Mouse (Mus musculus): Measurements from ENCODE around the gene Gm14409.
"Not testable (repeated sequence)": the region's sequence is repeated elsewhere in the genome, so short reads cannot be mapped to it uniquely, and the experiment has no call there.

The Gm14409 gene

GRCm38 (mm10) chr2:177266936-177267335 lies at the start of gene Gm14409:
Gene Gm14409, minus strand, starts transcription at chr2:177267036.
- CTCF ChIA-PET = not testable (repeated sequence)

- CTCF ChIA-PET = not testable (repeated sequence)
Observed at GRCm38 (mm10) chr2:177309627-177310026, 42.8 kb upstream of the Gm14409 start.

GRCm38 (mm10) chr2:177304980-177305379 lies 38.1 kb upstream of the Gm14409 start:
- CTCF ChIA-PET = not testable (repeated sequence)

GRCm38 (mm10) chr2:177283701-177284100 lies 16.9 kb upstream of the Gm14409 start:
- CTCF ChIA-PET = not testable (repeated sequence)

- CTCF ChIA-PET = not testable (repeated sequence)
Observed at GRCm38 (mm10) chr2:177277754-177278153, 10.9 kb upstream of the Gm14409 start.

- CTCF ChIA-PET = not testable (repeated sequence)
Observed at GRCm38 (mm10) chr2:177272237-177272636, 5.4 kb upstream of the Gm14409 start.

GRCm38 (mm10) chr2:177247449-177247848 lies 19.4 kb downstream of the Gm14409 start:
- CTCF ChIA-PET = not testable (repeated sequence)

GRCm38 (mm10) chr2:177230461-177230860 lies 36.4 kb downstream of the Gm14409 start:
- CTCF ChIA-PET = not testable (repeated sequence)
